Mouse (Mus musculus) CH12.LX (cell line): Measurements from ENCODE around the gene Igbp1b. TPM values are rescaled to one million over a fixed set of nuclear protein-coding genes. Genes with fewer than 3 reads are reported as not detected.

Experiments used
- DNase-seq: peaks from one replicate; pipeline ENCODE4 v3.0.0-alpha.2; 2013; ENCODE audit errors: extremely low read depth
- H3K27ac ChIP-seq: 2 replicates; pipeline ENCODE4 v1.5.1; 2012; ENCODE audit warnings: low read depth, mild to moderate bottlenecking, control low read depth, moderate library complexity; ENCODE audit not compliant: insufficient read depth
- H3K27me3 ChIP-seq: replicated peaks from 2 replicates; pipeline ENCODE3; 2012; ENCODE audit warnings: inconsistent platforms
- H3K36me3 ChIP-seq, 2 experiments: replicated peaks in 1 of 2; 2 replicates each; pipeline versions ENCODE3 to v1.6.1; 2012; ENCODE audit warnings: inconsistent platforms in 1 of 2, low read length in 1 of 2, mild to moderate bottlenecking in 1 of 2, mixed read lengths in 1 of 2, moderate library complexity in 1 of 2; ENCODE audit not compliant: control insufficient read depth in 1 of 2, insufficient read depth in 1 of 2
- H3K4me1 ChIP-seq, 2 experiments: 2 replicates each; pipeline ENCODE4 v1.6.1; 2012; ENCODE audit warnings: inconsistent platforms in 1 of 2, moderate library complexity in 1 of 2; ENCODE audit not compliant: insufficient read depth in 2 of 2, control insufficient read depth in 1 of 2
- H3K4me2 ChIP-seq: 2 replicates; pipeline ENCODE4 v1.6.1; 2012; ENCODE audit warnings: low read depth, mild to moderate bottlenecking, control low read depth; ENCODE audit not compliant: poor library complexity, insufficient read depth, severe bottlenecking
- H3K4me3 ChIP-seq, 3 experiments: fragments of 150-350 bp in 1 of 3; sonication (generic) in 1 of 3; replicated peaks in 1 of 3; 2 replicates each; pipeline versions ENCODE3 to v1.5.1; 2011 to 2012; ENCODE audit warnings: low read depth in 2 of 3, low read length in 2 of 3, mild to moderate bottlenecking in 2 of 3, moderate library complexity in 2 of 3, control low read depth in 1 of 3, improper control_type of control experiment in 1 of 3, inconsistent platforms in 1 of 3, mixed read lengths in 1 of 3; ENCODE audit not compliant: poor library complexity in 1 of 3
- H3K79me2 ChIP-seq: replicated peaks from 2 replicates; pipeline ENCODE4 v1.6.1; 2012; ENCODE audit warnings: mild to moderate bottlenecking, moderate library complexity; ENCODE audit not compliant: control insufficient read depth, poor library complexity, insufficient read depth, severe bottlenecking; ENCODE audit errors: extremely low read depth
- H3K9ac ChIP-seq: 2 replicates; pipeline ENCODE4 v1.6.1; 2012; ENCODE audit warnings: low read depth, mild to moderate bottlenecking, control low read depth, moderate library complexity; ENCODE audit not compliant: insufficient read depth
- H3K9me3 ChIP-seq: replicated peaks from 2 replicates; pipeline ENCODE3; 2012; ENCODE audit warnings: low read length, inconsistent platforms, mixed read lengths
- BHLHE40 ChIP-seq: IDR thresholded peaks from 2 replicates; pipeline ENCODE4 v1.6.1; 2011; ENCODE audit warnings: mild to moderate bottlenecking, low read depth, low read length, improper control_type of control experiment
- CHD2 ChIP-seq: IDR thresholded peaks from 2 replicates; pipeline ENCODE4 v1.6.1; 2011; ENCODE audit warnings: low read length, improper control_type of control experiment
- CTCF ChIP-seq, 2 experiments: IDR thresholded peaks in 1 of 2; conservative IDR thresholded peaks in 1 of 2; 2 replicates each; pipeline ENCODE4 v1.5.1; 2011 to 2012; ENCODE audit warnings: low read depth in 2 of 2, low read length in 2 of 2, improper control_type of control experiment in 1 of 2, inconsistent platforms in 1 of 2, mild to moderate bottlenecking in 1 of 2, moderate library complexity in 1 of 2
- ETS1 ChIP-seq: conservative IDR thresholded peaks from 2 replicates; pipeline ENCODE4 v1.6.1; 2012; ENCODE audit warnings: low read depth, mild to moderate bottlenecking, inconsistent platforms, low read length, improper control_type of control experiment, moderate library complexity
- GABPA ChIP-seq: IDR thresholded peaks from 2 replicates; pipeline ENCODE4 v1.6.1; 2012; ENCODE audit warnings: low read depth, low read length, improper control_type of control experiment, inconsistent platforms; ENCODE audit not compliant: insufficient replicate concordance
- IRF4 ChIP-seq: IDR thresholded peaks from 2 replicates; pipeline ENCODE4 v1.6.1; 2014; ENCODE audit warnings: low read depth, mild to moderate bottlenecking, inconsistent platforms, low read length, improper control_type of control experiment
- JUND ChIP-seq: conservative IDR thresholded peaks from 2 replicates; pipeline ENCODE4 v1.6.1; 2011; ENCODE audit warnings: low read depth, low read length, improper control_type of control experiment
- KAT2A ChIP-seq: IDR thresholded peaks from 2 replicates; pipeline ENCODE4 v1.6.1; 2012; ENCODE audit warnings: low read length, improper control_type of control experiment, inconsistent platforms; ENCODE audit not compliant: insufficient replicate concordance
- MEF2A ChIP-seq: IDR thresholded peaks from 2 replicates; pipeline ENCODE4 v1.6.1; 2014; ENCODE audit warnings: low read depth, mild to moderate bottlenecking, inconsistent platforms, low read length, improper control_type of control experiment, borderline replicate concordance
- MXI1 ChIP-seq: IDR thresholded peaks from 2 replicates; pipeline ENCODE4 v1.6.1; 2011; ENCODE audit warnings: mild to moderate bottlenecking, low read depth, low read length, improper control_type of control experiment
- MYC ChIP-seq: IDR thresholded peaks from 2 replicates; pipeline ENCODE4 v1.6.1; 2011; ENCODE audit warnings: low read depth, mild to moderate bottlenecking, improper control_type of control experiment, low read length
- NELFE ChIP-seq: IDR thresholded peaks from 2 replicates; pipeline ENCODE4 v1.6.1; 2011; ENCODE audit warnings: low read depth, low read length, improper control_type of control experiment
- PAX5 ChIP-seq: IDR thresholded peaks from 2 replicates; pipeline ENCODE4 v1.6.1; 2012; ENCODE audit warnings: low read length, inconsistent platforms, mixed read lengths
- POLR2A ChIP-seq: IDR thresholded peaks from 2 replicates; pipeline ENCODE4 v1.6.1; 2011; ENCODE audit warnings: low read depth, mild to moderate bottlenecking, improper control_type of control experiment, low read length
- POLR2AphosphoS2 ChIP-seq: IDR thresholded peaks from 2 replicates; pipeline ENCODE4 v1.6.1; 2011; ENCODE audit warnings: low read depth, low read length, improper control_type of control experiment
- RCOR1 ChIP-seq: conservative IDR thresholded peaks from 2 replicates; pipeline ENCODE4 v1.6.1; 2012; ENCODE audit warnings: low read depth, mild to moderate bottlenecking, inconsistent platforms, low read length, improper control_type of control experiment
- SIN3A ChIP-seq: IDR thresholded peaks from 2 replicates; pipeline ENCODE4 v1.6.1; 2012; ENCODE audit warnings: low read length, improper control_type of control experiment, inconsistent platforms
- SMC3 ChIP-seq: IDR thresholded peaks from 2 replicates; pipeline ENCODE4 v1.6.1; 2011; ENCODE audit warnings: low read depth, low read length, improper control_type of control experiment
- TCF12 ChIP-seq: IDR thresholded peaks from 2 replicates; pipeline ENCODE4 v1.6.1; 2014; ENCODE audit warnings: low read depth, mild to moderate bottlenecking, inconsistent platforms, low read length, improper control_type of control experiment
- USF1 ChIP-seq: IDR thresholded peaks from 2 replicates; pipeline ENCODE4 v1.6.1; 2014; ENCODE audit warnings: low read depth, mild to moderate bottlenecking, inconsistent platforms, low read length, improper control_type of control experiment
- USF2 ChIP-seq: conservative IDR thresholded peaks from 2 replicates; pipeline ENCODE4 v1.6.1; 2011; ENCODE audit warnings: low read depth, low read length, improper control_type of control experiment
- ZC3H11A ChIP-seq: IDR thresholded peaks from 2 replicates; pipeline ENCODE4 v1.6.1; 2012; ENCODE audit warnings: low read depth, mild to moderate bottlenecking, inconsistent platforms, low read length, improper control_type of control experiment
- ZKSCAN1 ChIP-seq: IDR thresholded peaks from 2 replicates; pipeline ENCODE4 v1.6.1; 2012; ENCODE audit warnings: low read depth, inconsistent platforms, low read length, improper control_type of control experiment, borderline replicate concordance
- ZNF384 ChIP-seq: IDR thresholded peaks from 2 replicates; pipeline ENCODE4 v1.6.1; 2012; ENCODE audit warnings: low read depth, low read length, improper control_type of control experiment, inconsistent platforms
- dilution Hi-C: fragments of 300-500 bp; cut with MboI; formaldehyde crosslinking; loops from 2 replicates; pipeline ENCODE4 v1.14.3; 2020; ENCODE audit warnings: low sequenced_read_pairs; ENCODE audit not compliant: extremely low pct_unique_long_range_greater_than_20kb, extremely low pct_ligation_motif_present
- in situ Hi-C: fragments of 300-500 bp; cut with MboI; formaldehyde crosslinking; loops from 3 replicates; pipeline ENCODE4 v1.14.3; 2019; ENCODE audit warnings: low sequenced_read_pairs, low pct_ligation_motif_present, low pct_unique_long_range_greater_than_20kb, mixed read lengths
- polyA plus RNA-seq: library from polyadenylated mRNA; unstranded; fragments of >175 nt; gene quantifications from 2 replicates; pipeline ENCODE4 v1.2.1, GENCODE M21; 2012; ENCODE audit warnings: low read depth; ENCODE audit not compliant: insufficient read length
- total RNA-seq, 2 experiments: library from RNA; depleted of rRNA; stranded (reverse); fragments of 300-350 nt in 1 of 2; fragments of >200 nt in 1 of 2; gene quantifications; 2 replicates each; pipeline ENCODE4 v1.2.3; 2012 to 2014

Gene Igbp1b
- total and polyA plus RNA-seq, 3 experiments, result not detected

GRCm38 (mm10) chr6:138639351-138639750 lies 19.0 kb downstream of the Igbp1b start:
- TF ChIP-seq MYC, result no peak
- TF ChIP-seq ZNF384, result no peak
- TF ChIP-seq POLR2A, result no peak
- TF ChIP-seq CHD2, result no peak
- no peak for TF ChIP-seq ETS1
- TF ChIP-seq SMC3, result no peak
- TF ChIP-seq MXI1, result no peak
- no peak for TF ChIP-seq ZC3H11A
- TF ChIP-seq MEF2A, result no peak
- no peak for TF ChIP-seq CTCF (conservative IDR thresholded peaks at IDR 0.05 in 1 of 2, IDR thresholded peaks at IDR 0.05 in 1 of 2; ENCODE audit: low read depth in 2 of 2, low read length in 2 of 2)
- Histone ChIP-seq H3K4me2 (no peak overlapping the region), H3K9me3 (peaks cover 43% of the 10 kb centered on the region), H3K36me3 (no peaks in the 10 kb centered on the region), H3K9ac (no peak overlapping the region), H3K27ac (no peak overlapping the region), H3K27me3 (no peaks in the 10 kb centered on the region), H3K79me2 (no peaks in the 10 kb centered on the region), H3K4me1 (no peaks in the 10 kb centered on the region), H3K4me3 (no peak overlapping the region)
- dilution Hi-C loops, result no loop called here
- in situ Hi-C loops, result no loop called here
- no peak for DNase-seq

- TF ChIP-seq IRF4 (no peak), CTCF (conservative IDR thresholded peaks at IDR 0.05 in 1 of 2, IDR thresholded peaks at IDR 0.05 in 1 of 2; ENCODE audit: low read depth in 2 of 2, low read length in 2 of 2) (no peak), RCOR1 (no peak), USF2 (no peak), SIN3A (no peak), POLR2AphosphoS2 (no peak), USF1 (no peak), PAX5 (no peak), JUND (no peak), TCF12 (no peak), SMC3 (no peak), NELFE (no peak), MEF2A (no peak), KAT2A (no peak), BHLHE40 (no peak), ZKSCAN1 (no peak), GABPA (no peak)
- Histone ChIP-seq H3K36me3 (no peaks in the 10 kb centered on the region), H3K27me3 (no peaks in the 10 kb centered on the region), H3K27ac (no peak overlapping the region), H3K9ac (no peak overlapping the region), H3K4me2 (no peak overlapping the region), H3K4me1 (no peaks in the 10 kb centered on the region), H3K79me2 (no peaks in the 10 kb centered on the region), H3K9me3 (peaks cover 40% of the 10 kb centered on the region), H3K4me3 (no peak overlapping the region)
- DNase-seq, result no peak
- dilution Hi-C loops, result no loop called here
- in situ Hi-C loops, result no loop called here
Measured at GRCm38 (mm10) chr6:138620786-138621185, 37.6 kb downstream of the Igbp1b start.
